8 mouse cellular contexts compared by ENCODE assay signal in genomic region chr4:45941628-45942044, GRCm38 (mm10). TPM values are rescaled to one million over a fixed set of nuclear protein-coding genes. Genes with fewer than 3 reads are reported as not detected.
DNase-seq lines count a peak whose midpoint lies in the region; ATAC-seq and TF ChIP-seq lines count a peak whose summit lies in the region.

No protein-coding gene starts in this region.

- no peaks in the 10 kb centered on the region for H3K9me3 ChIP-seq in hindbrain, embryonic 10.5 days
- no peaks in the 10 kb centered on the region for H3K9me3 ChIP-seq in hindbrain, embryonic 13.5 days
- H3K9me3 ChIP-seq in forebrain, embryonic 12.5 days: no peaks in the 10 kb centered on the region
- no peaks in the 10 kb centered on the region for H3K9me3 ChIP-seq in hindbrain, embryonic 11.5 days (ENCODE audit: control insufficient read depth, low read length)

- TF ChIP-seq POLR2A in small intestine, adult 2 months (IDR thresholded peaks at IDR 0.05; ENCODE audit: low read depth, low read length): no peak

- no peak for ATAC-seq in hindbrain, embryonic 13.5 days (ENCODE audit: low FRiP score)
- 0 out of 2 replicates have a peak, but pooled peaks have one; percentile 44 for ATAC-seq in forebrain, embryonic 12.5 days (ENCODE audit: low FRiP score)
- no peak for ATAC-seq in hindbrain, embryonic 11.5 days (ENCODE audit: low FRiP score)

- H3K36me3 ChIP-seq in hindbrain, embryonic 10.5 days: no peaks in the 10 kb centered on the region
- no peaks in the 10 kb centered on the region for H3K36me3 ChIP-seq in hindbrain, embryonic 13.5 days
- no peaks in the 10 kb centered on the region for H3K36me3 ChIP-seq in forebrain, embryonic 12.5 days (replicated peaks)
- H3K36me3 ChIP-seq in hindbrain, embryonic 11.5 days (ENCODE audit: control insufficient read depth, insufficient read depth, low read length): no peaks in the 10 kb centered on the region
- no peaks in the 10 kb centered on the region for H3K36me3 ChIP-seq in small intestine, adult 2 months (ENCODE audit: control insufficient read depth, insufficient read depth, low read length)

- 31% methylated on average over 13 of the region's 13 CpGs for WGBS in hindbrain, embryonic 10.5 days
- 31% methylated on average over 13 of the region's 13 CpGs for WGBS in hindbrain, embryonic 13.5 days
- 28% methylated on average over 13 of the region's 13 CpGs for WGBS in forebrain, embryonic 12.5 days
- WGBS in hindbrain, embryonic 11.5 days: 38% methylated on average over 13 of the region's 13 CpGs
- WGBS in small intestine, adult 2 months: 15% methylated on average over 13 of the region's 13 CpGs

- no peaks in the 10 kb centered on the region for H3K27me3 ChIP-seq in hindbrain, embryonic 10.5 days (ENCODE audit: insufficient read depth, poor library complexity, severe bottlenecking)
- H3K27me3 ChIP-seq in hindbrain, embryonic 13.5 days: no peaks in the 10 kb centered on the region
- no peaks in the 10 kb centered on the region for H3K27me3 ChIP-seq in forebrain, embryonic 12.5 days
- H3K27me3 ChIP-seq in hindbrain, embryonic 11.5 days (ENCODE audit: control insufficient read depth, insufficient read depth, low read length): no peaks in the 10 kb centered on the region
- H3K27me3 ChIP-seq in small intestine, adult 2 months (ENCODE audit: control insufficient read depth, insufficient read depth, low read length): no peaks in the 10 kb centered on the region

- TF ChIP-seq CTCF in small intestine, adult 2 months (IDR thresholded peaks at IDR 0.05; ENCODE audit: extremely low read depth, insufficient read length, insufficient replicate concordance, low read depth, low read length): peak; percentile 94

- DNase-seq in hindbrain, embryonic 10.5 days (ENCODE audit: low spot score): peak; percentile 72
- DNase-seq in c-Kit-positive CD71-negative TER-119-negative erythroid progenitor cells, embryonic 14.5 days (ENCODE audit: low read depth): peak; percentile 37
- DNase-seq in hindbrain, embryonic 11.5 days (ENCODE audit: low spot score): peak; percentile 84
- DNase-seq in layer of hippocampus, postnatal 25 days (ENCODE audit: extremely low spot score in 1 of 2, low spot score in 1 of 2): peak; percentile 21 to 67
- peak; percentile 57 to 78 for DNase-seq in lung, postnatal 4 days

- H3K4me1 ChIP-seq in hindbrain, embryonic 10.5 days (replicated peaks): peaks cover 4% of the 10 kb centered on the region; the same call in 1 of the 2 replicates
- no peaks in the 10 kb centered on the region for H3K4me1 ChIP-seq in hindbrain, embryonic 13.5 days (replicated peaks)
- no peaks in the 10 kb centered on the region for H3K4me1 ChIP-seq in forebrain, embryonic 12.5 days
- H3K4me1 ChIP-seq in hindbrain, embryonic 11.5 days (replicated peaks; ENCODE audit: control insufficient read depth, insufficient read depth, low read length): no peaks in the 10 kb centered on the region
- H3K4me1 ChIP-seq in small intestine, adult 2 months (ENCODE audit: control insufficient read depth, insufficient read depth, insufficient read length, low read length): no peaks in the 10 kb centered on the region

- H3K9ac ChIP-seq in hindbrain, embryonic 13.5 days: no peak overlapping the region
- H3K9ac ChIP-seq in forebrain, embryonic 12.5 days: no peak overlapping the region
- no peak overlapping the region for H3K9ac ChIP-seq in hindbrain, embryonic 11.5 days (ENCODE audit: low read depth, low read length)

- H3K4me3 ChIP-seq in hindbrain, embryonic 10.5 days: no peak overlapping the region
- H3K4me3 ChIP-seq in hindbrain, embryonic 13.5 days: no peak overlapping the region
- no peak overlapping the region for H3K4me3 ChIP-seq in forebrain, embryonic 12.5 days (replicated peaks)
- H3K4me3 ChIP-seq in hindbrain, embryonic 11.5 days (ENCODE audit: low read depth, low read length): no peak overlapping the region
- no peak overlapping the region for H3K4me3 ChIP-seq in small intestine, adult 2 months (ENCODE audit: low read depth, low read length)

- no peak overlapping the region for H3K4me2 ChIP-seq in hindbrain, embryonic 13.5 days
- 0 out of 2 replicates have a peak overlapping the region, but pooled peaks have one; percentile 19 for H3K4me2 ChIP-seq in forebrain, embryonic 12.5 days
- no peak overlapping the region for H3K4me2 ChIP-seq in hindbrain, embryonic 11.5 days (replicated peaks; ENCODE audit: low read depth, low read length)

- H3K27ac ChIP-seq in hindbrain, embryonic 10.5 days: no peak overlapping the region
- no peak overlapping the region for H3K27ac ChIP-seq in hindbrain, embryonic 13.5 days
- no peak overlapping the region for H3K27ac ChIP-seq in forebrain, embryonic 12.5 days
- H3K27ac ChIP-seq in hindbrain, embryonic 11.5 days (ENCODE audit: low read depth, low read length): no peak overlapping the region
- H3K27ac ChIP-seq in small intestine, adult 2 months (ENCODE audit: insufficient read depth, low read depth, low read length): no peak overlapping the region

RNA-seq across cellular contexts. Expression of gene Tdrd7, which starts 23.5 kb away (rescaled TPM):
- 8.9 and 9.8 TPM in 2 replicates for polyA plus RNA-seq in hindbrain, embryonic 10.5 days (2016; fragmentation: Nextera tagmentation; extraction: Ambion mirVana)
- 21.0 and 21.7 TPM in 2 replicates for polyA plus RNA-seq in hindbrain, embryonic 13.5 days (2015; fragmentation: Nextera tagmentation; extraction: Ambion mirVana)
- 12.2 and 14.3 TPM in 2 replicates for polyA plus RNA-seq in forebrain, embryonic 12.5 days (2016; fragmentation: Nextera tagmentation; extraction: Ambion mirVana)
- polyA plus RNA-seq in hindbrain, embryonic 11.5 days (2014; fragmentation: Nextera tagmentation; extraction: Ambion mirVana): 11.7 and 12.1 TPM in 2 replicates
- 10 to 100 TPM; 29.1 to 29.4 TPM for total RNA-seq in layer of hippocampus, postnatal 25 days (2021)
- 8.7 and 21.9 TPM in 2 replicates for polyA plus RNA-seq in small intestine, adult 2 months (2012; rRNA removed)

RNA-seq across cellular contexts. Expression of gene Ccdc180, which starts 51.5 kb away (rescaled TPM):
- polyA plus RNA-seq in hindbrain, embryonic 10.5 days (2016; fragmentation: Nextera tagmentation; extraction: Ambion mirVana): 0.24 and 0.67 TPM in 2 replicates
- 0.45 and 0.74 TPM in 2 replicates for polyA plus RNA-seq in hindbrain, embryonic 13.5 days (2015; fragmentation: Nextera tagmentation; extraction: Ambion mirVana)
- polyA plus RNA-seq in forebrain, embryonic 12.5 days (2016; fragmentation: Nextera tagmentation; extraction: Ambion mirVana): 0.11 and 0.17 TPM in 2 replicates
- polyA plus RNA-seq in hindbrain, embryonic 11.5 days (2014; fragmentation: Nextera tagmentation; extraction: Ambion mirVana): 0.38 and 0.71 TPM in 2 replicates
- under 1 TPM; 0.12 to 0.38 TPM for total RNA-seq in layer of hippocampus, postnatal 25 days (2021)
- polyA plus RNA-seq in small intestine, adult 2 months (2012; rRNA removed): not detected in 2 replicates
